Mouse (Mus musculus) bone marrow, adult 2 months (tissue): ENCODE results near the gene C5ar1.

Experiments
- CTCF ChIP-seq: fragments of 200-500 bp; IDR thresholded peaks from 2 replicates; pipeline ENCODE4 v1.5.1; 2011; ENCODE audit warnings: low read length, control low read depth; ENCODE audit not compliant: control insufficient read depth, insufficient read depth
- POLR2A ChIP-seq: fragments of 200-500 bp; IDR thresholded peaks from 2 replicates; pipeline ENCODE4 v1.6.1; 2011; ENCODE audit warnings: low read depth, mild to moderate bottlenecking, control low read depth, low read length, borderline replicate concordance; ENCODE audit not compliant: control insufficient read depth

GRCm38 (mm10) chr7:16273081-16273765, 13.9 kb upstream of the C5ar1 start, which contains the start of gene Inafm1:
- peak; percentile 31; the same call in 1 of the 2 replicates for TF ChIP-seq POLR2A
- TF ChIP-seq CTCF: no peak
